Mouse (Mus musculus) lung, adult 2 months (tissue): ENCODE results near the gene Nek7. TPM values are rescaled to one million over a fixed set of nuclear protein-coding genes. Genes with fewer than 3 reads are reported as not detected.

ENCODE experiments used
- DNase-seq: peaks from one replicate; pipeline ENCODE4 v3.0.0; 2022
- H3K4me1 ChIP-seq: fragments of 200-500 bp; 2 replicates; pipeline ENCODE4 v1.6.1; 2011; ENCODE audit warnings: low read length; ENCODE audit not compliant: control insufficient read depth, insufficient read depth
- H3K4me3 ChIP-seq: fragments of 200-500 bp; replicated peaks from 2 replicates; pipeline ENCODE3; 2011; ENCODE audit warnings: low read depth, mild to moderate bottlenecking, control low read depth, low read length; ENCODE audit errors: extremely low read depth
- CTCF ChIP-seq: fragments of 200-500 bp; IDR thresholded peaks from 2 replicates; pipeline ENCODE4 v1.5.1; 2011; ENCODE audit warnings: mild to moderate bottlenecking, low read length, control low read depth; ENCODE audit not compliant: insufficient read depth
- POLR2A ChIP-seq: fragments of 200-500 bp; IDR thresholded peaks from 2 replicates; pipeline ENCODE4 v1.6.1; 2011; ENCODE audit warnings: low read depth, mild to moderate bottlenecking, control low read depth, low read length, borderline replicate concordance; ENCODE audit errors: extremely low read depth
- WGBS: fragments of 180-500 bp; shearing (Covaris S2); methylation state at CpG from one replicate; pipeline ENCODE4 v1.1.7; 2018; 5-methylcytosine and 5-hydroxymethylcytosine counted together
- polyA plus RNA-seq: library from polyadenylated mRNA; depleted of rRNA; stranded (reverse); fragments of >200 nt; gene quantifications from 2 replicates; pipeline ENCODE4 v1.2.3, GENCODE M21; 2012

Gene Nek7
- polyA plus RNA-seq, 1 experiment, result 17.3 TPM

- peaks cover 9% of the 10 kb centered on the region for H3K4me1 ChIP-seq
- no peak overlapping the region for H3K4me3 ChIP-seq
- TF ChIP-seq CTCF, result no peak
- TF ChIP-seq POLR2A, result no peak
- WGBS, result 55% methylated on average over 6 of the region's 6 CpGs
- no peak for DNase-seq
Measured at GRCm38 (mm10) chr1:138614552-138615287, 5.2 kb downstream of the Nek7 start.

DNA sequence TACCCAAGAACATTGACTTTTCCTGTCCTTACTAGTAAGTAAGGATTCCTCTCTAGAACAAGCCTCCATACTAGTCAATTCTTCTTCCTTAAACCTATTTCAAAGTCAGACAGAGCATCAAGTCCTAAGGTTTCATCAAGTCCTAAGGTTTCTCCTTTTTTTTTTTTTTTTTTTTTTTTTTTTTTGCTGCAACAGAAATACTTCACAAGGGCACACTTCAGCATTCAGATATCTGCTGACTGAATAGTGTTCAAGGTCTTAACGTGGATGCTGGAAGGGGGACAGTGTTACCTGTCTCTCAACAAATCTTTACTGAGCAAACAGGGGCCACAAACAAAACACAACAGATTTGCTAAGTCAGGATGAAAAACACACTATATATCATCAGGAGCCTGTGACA, 7.8 kb downstream of the Nek7 start:
- DNase-seq, result no peak
- 73% methylated on average over 1 of the region's 1 CpGs for WGBS
- H3K4me1 ChIP-seq, result peaks cover 7% of the 10 kb centered on the region
- TF ChIP-seq CTCF (no peak), POLR2A (no peak)
- no peak overlapping the region for H3K4me3 ChIP-seq

GRCm38 (mm10) chr1:138609176-138609575, 10.8 kb downstream of the Nek7 start:
- Histone ChIP-seq H3K4me1 (peaks cover 8% of the 10 kb centered on the region), H3K4me3 (peak overlapping the region; percentile 36)
- no peak for TF ChIP-seq POLR2A
- WGBS, result 44% methylated on average over 12 of the region's 12 CpGs
- no peak for DNase-seq

- WGBS, result 90% methylated on average over 7 of the region's 7 CpGs
- H3K4me1 ChIP-seq, result peaks cover 13% of the 10 kb centered on the region
- TF ChIP-seq CTCF (no peak), POLR2A (no peak)
- no peak for DNase-seq
- H3K4me3 ChIP-seq, result no peak overlapping the region
Measured at GRCm38 (mm10) chr1:138608336-138608735, 11.6 kb downstream of the Nek7 start.

GRCm38 (mm10) chr1:138607862-138608261, 12.1 kb downstream of the Nek7 start:
- WGBS, result 74% methylated on average over 7 of the region's 7 CpGs
- Histone ChIP-seq H3K4me3 (no peak overlapping the region), H3K4me1 (peaks cover 13% of the 10 kb centered on the region)
- DNase-seq, result no peak
- TF ChIP-seq POLR2A (no peak), CTCF (no peak)

GRCm38 (mm10) chr1:138606771-138607170, 13.2 kb downstream of the Nek7 start:
- TF ChIP-seq CTCF, result no peak
- Histone ChIP-seq H3K4me1 (peaks cover 11% of the 10 kb centered on the region), H3K4me3 (no peak overlapping the region)
- DNase-seq, result no peak
- WGBS, result 67% methylated on average over 8 of the region's 8 CpGs

- WGBS, result 52% methylated on average over 2 of the region's 2 CpGs
- no peak overlapping the region for H3K4me3 ChIP-seq
- DNase-seq, result no peak
- no peak for TF ChIP-seq POLR2A
- TF ChIP-seq CTCF, result no peak
- peaks cover 11% of the 10 kb centered on the region for H3K4me1 ChIP-seq
Measured at GRCm38 (mm10) chr1:138604736-138605135, 15.2 kb downstream of the Nek7 start.

DNA sequence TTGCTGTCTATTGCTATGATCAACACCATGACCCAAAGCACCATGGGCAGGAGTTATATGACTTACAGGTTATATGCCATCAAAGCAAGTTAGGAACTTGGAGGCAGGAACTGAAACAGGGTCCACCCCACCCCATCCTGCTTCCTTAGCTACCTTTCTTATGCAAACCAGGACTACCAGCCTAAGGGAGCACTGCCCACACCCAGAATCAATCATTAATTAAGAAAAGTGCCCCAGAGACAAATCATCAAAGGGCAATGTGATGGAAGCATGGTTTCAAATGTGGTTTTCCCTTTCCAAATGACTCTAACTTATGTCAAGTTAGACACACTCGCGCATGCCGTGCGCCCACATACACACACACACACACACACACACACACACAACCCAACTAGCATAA, 16.0 kb downstream of the Nek7 start:
- TF ChIP-seq CTCF (no peak), POLR2A (no peak)

GRCm38 (mm10) chr1:138598087-138598486, 21.9 kb downstream of the Nek7 start:
- no peak overlapping the region for H3K4me3 ChIP-seq
- peaks cover 3% of the 10 kb centered on the region for H3K4me1 ChIP-seq
- DNase-seq, result no peak
- WGBS, result 85% methylated on average over 11 of the region's 11 CpGs
- TF ChIP-seq POLR2A, result no peak
- no peak for TF ChIP-seq CTCF

More for the DNA sequence above, 16.0 kb downstream of the Nek7 start:
- no peak overlapping the region for H3K4me3 ChIP-seq
- peaks cover 11% of the 10 kb centered on the region for H3K4me1 ChIP-seq
- DNase-seq, result no peak
- 93% methylated on average over 4 of the region's 4 CpGs for WGBS

DNA sequence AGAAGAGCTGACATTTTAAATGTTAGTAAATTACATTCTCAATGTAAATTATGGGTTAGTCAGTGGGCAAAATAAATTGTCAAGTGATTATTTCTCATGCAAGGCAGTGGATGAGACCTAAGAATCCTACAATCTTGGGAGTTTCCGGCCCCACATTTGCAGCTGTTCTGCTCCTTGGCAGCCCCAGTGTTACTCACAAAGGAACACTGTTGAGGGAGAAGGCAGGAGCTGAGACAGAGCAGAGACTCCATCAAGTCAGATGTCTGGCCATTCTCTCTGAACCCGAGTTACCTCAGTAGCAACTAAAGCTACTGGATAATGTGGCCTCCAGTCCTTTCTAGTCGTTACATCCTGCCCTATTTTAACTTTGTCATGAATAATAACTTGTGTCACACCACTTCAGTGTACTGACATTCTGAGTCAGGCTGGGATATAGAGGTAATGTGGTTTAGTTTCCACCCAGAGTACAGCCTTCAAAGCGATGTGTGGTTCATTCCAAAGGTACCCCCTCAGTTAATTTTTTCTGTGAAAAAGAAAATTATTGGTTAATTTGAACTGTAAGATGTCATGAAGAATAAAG, 23.7 kb downstream of the Nek7 start:
- Histone ChIP-seq H3K4me3 (no peak overlapping the region), H3K4me1 (peaks cover 5% of the 10 kb centered on the region)
- DNase-seq, result no peak
- TF ChIP-seq CTCF (no peak), POLR2A (no peak)
- 59% methylated on average over 4 of the region's 4 CpGs for WGBS

DNA sequence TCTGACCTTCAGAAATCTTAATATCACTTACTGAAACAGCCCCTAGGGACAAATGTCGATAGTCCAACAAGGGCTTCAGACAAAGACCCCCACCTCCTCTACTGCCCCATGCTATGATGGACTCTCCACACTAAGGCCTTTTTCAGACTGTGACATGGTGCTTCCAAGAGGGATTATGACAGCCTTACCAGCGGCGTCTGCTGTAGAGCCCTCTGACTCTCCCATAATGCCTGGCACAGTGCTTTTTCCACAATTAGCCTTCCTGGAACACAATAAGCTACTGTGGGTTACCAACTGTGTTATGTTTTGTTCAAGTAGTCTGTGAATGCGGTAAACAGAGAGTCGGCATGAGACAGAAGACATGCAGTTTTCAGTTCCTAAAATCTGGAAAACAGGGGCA, 25.0 kb downstream of the Nek7 start:
- Histone ChIP-seq H3K4me1 (peaks cover 15% of the 10 kb centered on the region), H3K4me3 (no peak overlapping the region)
- 73% methylated on average over 5 of the region's 5 CpGs for WGBS
- no peak for DNase-seq
- TF ChIP-seq CTCF, result no peak
- TF ChIP-seq POLR2A, result no peak
